Mouse (Mus musculus) right cerebral cortex, postnatal 36 days (tissue): ENCODE results near the gene Grid2.

Experiments used
- DNase-seq, 2 experiments: peaks; one replicate each; pipeline ENCODE4 v3.0.0; 2022; ENCODE audit warnings: low spot score in 2 of 2, mixed read lengths in 1 of 2

Grid2 gene

DNA sequence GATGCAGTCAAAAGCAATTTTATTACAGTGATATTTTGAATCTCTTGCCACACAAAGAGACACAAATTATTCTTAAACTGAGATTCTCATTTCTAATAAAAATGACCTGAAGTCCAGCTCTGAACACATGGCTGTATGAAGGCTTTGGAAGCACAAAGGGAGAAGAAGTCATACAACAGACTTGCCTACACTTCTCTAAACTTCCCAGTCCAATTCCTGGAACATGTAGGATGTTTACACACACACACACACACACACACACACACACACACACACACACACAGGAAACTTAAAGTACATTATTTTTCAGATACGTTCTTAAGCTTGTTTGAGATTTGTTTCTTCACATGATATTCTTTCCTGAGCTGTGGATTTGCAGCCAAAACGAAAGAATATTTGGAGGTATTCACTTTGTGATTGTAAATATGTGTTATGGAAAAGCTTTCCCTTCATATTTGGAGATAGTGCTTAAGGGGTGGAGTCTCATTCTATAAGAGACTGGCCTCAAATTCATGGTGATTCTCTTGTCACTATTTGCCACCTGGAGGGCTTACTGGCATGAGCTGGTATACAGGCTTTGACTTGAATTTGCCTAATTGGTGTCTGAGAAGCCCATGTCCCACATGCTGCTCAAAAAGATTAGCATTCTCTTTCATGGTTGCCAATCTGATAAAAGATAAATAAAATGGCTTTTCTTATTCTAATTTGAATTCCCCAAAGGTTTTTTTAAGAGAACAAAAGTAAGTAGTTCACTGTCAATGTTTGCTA lies 1049.2 kb downstream of the Grid2 start:
- no peak for DNase-seq

DNA sequence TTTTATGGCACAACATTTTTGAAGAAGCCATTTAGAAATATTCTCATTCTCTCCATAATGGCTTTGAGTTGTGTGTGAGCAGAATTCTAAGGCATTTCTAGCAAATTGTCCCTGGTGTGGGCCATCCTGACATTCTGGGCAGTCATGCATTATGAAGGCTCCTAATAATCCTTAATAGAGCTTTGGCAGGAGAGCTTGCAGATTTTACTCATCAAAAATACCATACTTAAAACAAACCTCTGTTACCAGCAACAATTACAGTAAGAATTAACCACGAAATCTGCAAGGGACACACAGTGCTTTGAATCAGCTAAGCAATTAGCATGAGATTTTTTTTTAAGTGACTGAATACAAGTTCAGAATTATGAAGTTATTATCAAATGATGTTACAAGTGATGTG lies 1053.0 kb downstream of the Grid2 start:
- no peak for DNase-seq

DNA sequence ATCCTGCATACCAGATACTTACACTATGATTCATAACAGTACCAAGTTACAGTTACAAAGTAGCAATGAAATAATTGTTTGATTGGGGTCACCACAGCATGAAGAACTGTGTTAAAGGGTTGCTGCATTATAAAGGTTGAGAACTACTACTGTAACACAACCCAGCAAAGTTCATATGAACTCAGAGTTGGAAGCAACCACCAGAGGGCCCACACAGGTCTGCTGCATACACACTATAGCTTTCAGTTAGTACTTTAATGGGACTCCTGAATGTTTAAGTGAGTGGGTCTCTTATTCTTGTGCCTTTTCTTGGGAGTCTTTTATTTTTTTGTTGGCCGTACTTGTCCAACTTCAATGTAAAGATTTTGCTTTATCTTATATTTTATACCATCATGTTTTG lies 1057.5 kb downstream of the Grid2 start:
- no peak for DNase-seq

DNA sequence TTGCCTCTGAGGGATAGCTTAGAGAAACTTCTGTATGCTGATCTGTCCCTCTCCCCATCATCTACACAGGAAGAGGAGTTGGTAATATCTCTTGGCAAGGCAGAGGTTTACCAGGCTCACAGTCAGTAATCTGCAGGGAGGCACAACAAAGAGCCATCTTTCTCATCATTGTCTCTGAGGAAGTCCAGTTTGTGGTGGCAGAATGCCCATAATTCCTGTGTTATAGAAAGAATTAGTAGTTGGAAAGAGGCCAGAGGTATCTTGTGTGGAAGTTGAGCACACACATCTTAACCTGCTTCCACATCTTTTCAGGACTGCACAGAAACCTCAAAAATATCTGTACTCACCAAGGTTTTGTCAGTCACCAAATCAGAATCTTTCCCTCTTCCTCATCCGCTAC lies 1071.3 kb downstream of the Grid2 start:
- no peak for DNase-seq

DNA sequence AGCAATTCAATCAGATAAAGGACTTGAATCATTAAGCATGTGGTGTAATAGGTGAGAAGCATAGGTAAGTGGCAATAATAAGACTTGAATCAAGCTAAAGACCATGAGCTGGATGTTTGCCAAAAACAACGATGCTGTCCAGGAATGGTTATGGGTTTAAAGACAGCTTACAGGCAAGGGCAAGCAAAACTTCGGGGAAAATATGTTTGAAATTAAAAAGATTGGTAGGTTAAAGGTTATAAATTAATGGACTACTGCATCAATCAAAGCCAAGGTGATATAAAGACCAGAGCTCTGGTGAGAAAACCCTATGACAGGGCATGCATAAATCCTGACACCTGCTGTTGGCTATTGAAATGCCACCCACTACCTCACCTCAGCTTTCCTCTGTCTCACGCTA lies 1072.2 kb downstream of the Grid2 start:
- no peak for DNase-seq

DNA sequence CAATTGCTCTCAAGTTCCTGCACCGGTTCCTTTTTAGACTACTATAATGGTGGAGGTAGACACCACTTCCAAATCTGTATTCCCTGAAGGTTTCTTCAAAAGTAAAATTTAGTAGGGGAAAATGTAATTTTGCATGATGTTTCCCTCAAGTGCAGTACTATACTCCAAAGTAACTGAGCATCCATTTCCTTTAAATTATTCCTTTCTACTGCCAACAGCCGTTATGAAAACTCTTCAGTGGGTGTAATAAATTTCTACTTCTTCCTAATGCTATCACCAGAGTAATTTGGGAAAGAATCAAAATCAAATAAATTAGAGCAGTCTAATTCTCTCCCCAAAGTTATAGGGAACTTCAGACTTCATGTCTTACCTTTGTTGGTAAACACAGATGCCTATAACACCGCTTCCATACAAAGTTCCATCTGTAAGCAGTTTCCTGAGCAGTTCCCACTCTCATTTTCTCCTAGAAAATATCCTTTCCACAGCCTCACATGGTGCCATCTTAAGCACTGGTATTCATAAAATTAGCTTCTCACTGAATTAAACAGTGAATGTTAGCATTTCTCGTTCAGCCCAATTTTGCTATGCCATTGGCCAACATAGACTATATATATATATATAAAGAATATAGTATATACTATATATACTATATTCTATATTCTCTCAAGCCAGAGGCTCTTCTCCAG lies 1142.9 kb downstream of the Grid2 start:
- no peak for DNase-seq

DNA sequence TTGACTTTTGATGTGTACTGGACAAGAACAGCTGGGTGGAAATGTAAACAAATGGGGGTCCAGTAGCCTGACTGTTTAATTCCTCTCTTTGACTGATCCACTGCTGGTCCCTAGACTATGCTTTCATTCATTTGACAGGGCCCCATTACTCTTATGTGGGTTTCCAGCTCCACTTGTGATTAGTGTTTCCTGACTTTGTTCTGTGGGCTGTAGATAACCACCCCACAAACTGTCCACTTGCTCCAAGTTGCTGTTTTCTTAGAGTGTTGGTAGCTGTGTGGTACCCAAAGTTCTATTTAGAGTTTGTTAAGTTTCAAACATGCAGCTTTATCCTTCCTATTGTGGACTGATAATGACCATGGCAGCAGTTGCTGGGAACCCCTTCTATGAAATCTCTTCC lies 1172.0 kb downstream of the Grid2 start:
- DNase-seq: no peak

DNA sequence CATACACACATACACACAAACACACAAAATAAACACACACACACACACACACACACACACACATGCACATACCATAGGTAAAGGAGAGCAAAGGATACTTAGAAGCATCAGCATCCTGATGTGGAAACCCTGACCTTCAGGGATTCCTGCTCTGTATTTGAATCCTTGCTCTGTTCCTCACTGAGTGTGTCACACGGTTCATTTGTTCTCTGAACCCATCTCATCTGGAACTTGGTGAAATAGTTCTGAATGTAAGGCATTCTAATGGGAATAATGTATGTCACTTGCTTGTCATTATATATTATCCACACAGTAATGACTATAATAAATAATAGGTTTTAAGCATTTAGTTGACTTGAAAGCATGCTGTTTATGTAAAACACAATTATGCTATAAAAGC lies 1173.2 kb downstream of the Grid2 start:
- DNase-seq: no peak

DNA sequence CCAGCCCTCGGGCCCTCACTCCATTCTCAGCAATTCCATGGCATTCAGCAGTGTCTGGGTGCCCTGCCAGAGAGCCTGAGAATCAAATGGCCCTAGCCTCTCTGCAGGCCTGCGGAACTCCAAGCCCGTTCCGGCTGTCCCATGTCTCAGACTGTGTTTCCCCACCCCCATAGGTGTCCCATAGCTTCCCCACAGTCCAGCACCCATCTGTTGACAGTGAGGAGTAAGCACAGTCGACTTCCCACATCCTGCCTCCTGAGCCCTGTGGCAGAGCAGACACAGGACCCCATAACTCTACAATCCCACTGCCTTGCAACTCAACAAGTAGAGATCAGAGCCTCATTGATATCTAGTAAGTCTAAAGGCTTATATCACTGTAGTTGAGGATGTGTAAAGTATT lies 1192.5 kb downstream of the Grid2 start:
- DNase-seq: no peak

DNA sequence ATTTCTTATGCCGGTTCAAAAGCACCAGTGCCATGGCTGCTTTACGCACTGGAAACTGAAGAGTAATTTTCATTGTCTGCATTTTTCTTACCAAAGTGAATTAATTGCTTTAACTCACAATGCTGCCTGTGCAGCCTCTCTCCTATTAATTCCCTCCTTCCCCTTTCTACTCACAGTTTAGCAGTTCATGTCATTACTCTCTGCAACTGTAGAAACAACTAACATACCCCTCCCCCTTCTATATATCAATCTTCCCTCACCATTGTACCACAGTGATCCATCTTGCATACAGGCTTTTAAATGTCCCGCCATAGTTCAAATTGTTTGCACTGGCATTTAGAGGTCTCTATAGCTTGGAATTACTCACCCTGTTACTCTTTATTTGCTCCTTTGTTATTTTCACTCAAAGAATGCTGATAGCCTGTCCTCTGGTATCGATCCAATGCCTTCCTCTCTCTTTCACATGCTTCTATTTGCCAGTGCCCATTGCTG lies 1193.2 kb downstream of the Grid2 start:
- DNase-seq: no peak

DNA sequence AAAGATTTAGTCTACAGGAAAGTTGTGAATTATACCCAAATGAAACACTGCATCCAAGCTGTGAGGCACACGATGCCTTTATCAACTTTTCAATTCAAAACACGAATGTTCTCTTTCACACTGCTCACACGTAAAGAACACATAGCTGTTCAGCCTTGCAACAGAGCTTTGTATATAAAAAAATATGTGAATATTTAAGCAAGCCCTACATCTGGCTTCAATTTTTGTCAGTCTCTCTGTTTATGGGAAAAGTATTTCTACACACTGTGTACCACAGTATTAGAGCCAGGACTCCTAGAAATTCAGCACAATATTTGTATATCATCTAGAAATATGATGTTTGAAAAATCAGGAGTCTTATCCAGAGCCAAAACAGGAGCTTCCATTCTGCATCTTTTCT lies 1195.1 kb downstream of the Grid2 start:
- DNase-seq: no peak

DNA sequence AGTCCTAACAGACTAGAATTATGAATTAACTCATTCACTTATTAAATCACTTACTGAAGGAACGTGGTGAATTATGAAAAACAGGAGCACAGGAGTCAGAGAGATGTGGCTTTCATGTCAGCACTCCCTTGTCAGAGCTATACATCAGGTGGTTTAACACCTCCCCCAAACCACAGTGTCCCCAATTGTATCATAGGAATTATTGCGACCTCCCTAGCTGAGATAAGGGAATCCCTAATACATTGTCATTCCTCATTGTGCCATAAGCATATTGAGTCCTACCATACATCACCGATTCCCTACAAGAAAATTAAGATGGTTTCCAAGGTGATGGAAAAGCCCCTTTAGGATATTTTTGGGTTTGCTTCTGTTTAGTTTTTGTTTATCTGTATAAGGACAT lies 1224.2 kb downstream of the Grid2 start:
- no peak for DNase-seq

DNA sequence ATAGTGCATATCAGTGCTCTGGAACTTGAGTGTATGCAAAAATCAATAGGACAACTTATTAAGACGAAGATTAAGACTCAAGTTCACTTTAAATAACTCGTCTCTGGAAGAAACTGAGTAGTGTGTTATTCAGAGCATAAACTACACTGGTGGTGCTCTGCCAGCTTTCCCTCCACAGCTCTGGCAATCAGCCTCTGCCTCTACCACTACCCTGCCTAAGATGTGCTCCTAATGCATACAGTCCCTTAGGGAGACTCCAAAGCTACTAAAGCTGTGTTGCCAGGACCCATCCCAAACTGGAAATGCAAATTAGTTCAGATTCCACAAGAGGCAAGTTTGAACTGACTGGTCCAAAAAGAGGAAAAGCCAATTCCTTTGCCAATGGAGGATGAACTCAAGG lies 1224.9 kb downstream of the Grid2 start:
- no peak for DNase-seq

DNA sequence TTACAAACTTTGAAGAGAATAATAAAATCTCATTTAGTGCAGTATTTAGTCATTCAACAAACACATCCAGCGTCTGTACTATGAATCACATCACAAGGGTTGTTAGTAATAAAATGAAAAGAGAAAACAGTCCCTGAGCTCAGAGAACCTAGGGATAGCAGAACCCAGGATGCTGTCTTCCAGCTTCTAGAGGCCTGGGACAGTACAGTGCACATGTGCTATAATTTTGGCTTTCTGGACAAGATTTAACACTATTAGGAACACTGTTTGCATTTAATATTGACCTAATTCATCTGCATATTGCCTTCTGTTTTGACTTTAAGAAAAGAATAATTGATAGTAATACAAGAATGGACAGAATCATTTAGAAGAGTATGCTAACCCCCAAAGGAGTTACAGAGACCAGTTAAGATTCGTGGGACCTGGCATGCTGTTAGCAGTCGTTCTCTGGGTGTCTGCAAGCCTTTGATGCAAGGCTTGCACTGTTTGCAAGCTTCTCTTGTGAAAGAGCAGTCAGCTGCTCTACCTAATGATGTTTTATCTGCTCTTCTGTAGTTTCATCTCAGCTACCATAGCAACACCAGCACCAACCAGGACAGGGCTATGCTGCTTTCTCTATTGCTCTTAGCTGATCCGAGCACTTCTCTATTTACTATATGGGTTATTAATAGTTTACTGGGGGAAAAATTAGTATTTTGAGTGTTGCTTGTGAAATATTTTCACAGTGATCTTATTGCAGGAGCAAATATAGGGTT lies 1234.8 kb downstream of the Grid2 start:
- no peak for DNase-seq

DNA sequence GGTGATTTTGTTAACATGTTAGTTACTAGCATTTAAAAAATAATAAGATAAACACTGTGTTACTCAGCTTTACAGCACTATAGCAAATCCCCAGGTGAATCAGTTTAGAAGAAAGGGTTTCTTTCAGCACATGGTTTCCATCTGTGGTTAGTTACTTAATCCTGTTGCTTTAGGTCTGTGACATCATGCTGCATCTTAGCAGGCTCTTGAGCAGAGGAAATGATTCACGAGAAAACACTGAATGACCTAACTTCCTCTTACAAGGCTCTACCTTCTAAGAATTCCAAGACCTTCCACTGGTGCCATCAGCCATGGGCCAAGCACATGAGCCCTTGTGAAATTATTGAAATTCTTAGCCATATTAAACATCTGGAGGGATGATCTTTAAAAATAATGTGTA lies 1248.7 kb downstream of the Grid2 start:
- DNase-seq: no peak

DNA sequence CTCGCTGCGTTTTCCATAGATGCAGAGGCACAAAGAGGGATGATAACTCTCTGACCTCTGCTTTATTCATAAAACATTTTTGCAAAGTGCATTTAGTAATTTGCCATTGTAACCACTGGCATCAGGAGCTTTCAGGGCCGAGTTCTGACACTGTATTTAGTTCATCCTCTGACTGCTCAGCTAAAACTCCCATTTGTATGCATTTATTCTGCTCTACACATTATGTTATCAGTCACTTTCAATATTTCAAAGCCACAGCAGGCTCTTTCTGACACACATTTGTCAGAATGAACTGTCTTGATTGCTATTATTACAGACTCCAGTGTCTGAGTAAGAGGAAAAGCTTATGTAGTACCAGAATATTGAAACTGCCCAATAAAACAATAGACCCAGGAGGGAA lies 1286.5 kb downstream of the Grid2 start:
- DNase-seq: no peak

DNA sequence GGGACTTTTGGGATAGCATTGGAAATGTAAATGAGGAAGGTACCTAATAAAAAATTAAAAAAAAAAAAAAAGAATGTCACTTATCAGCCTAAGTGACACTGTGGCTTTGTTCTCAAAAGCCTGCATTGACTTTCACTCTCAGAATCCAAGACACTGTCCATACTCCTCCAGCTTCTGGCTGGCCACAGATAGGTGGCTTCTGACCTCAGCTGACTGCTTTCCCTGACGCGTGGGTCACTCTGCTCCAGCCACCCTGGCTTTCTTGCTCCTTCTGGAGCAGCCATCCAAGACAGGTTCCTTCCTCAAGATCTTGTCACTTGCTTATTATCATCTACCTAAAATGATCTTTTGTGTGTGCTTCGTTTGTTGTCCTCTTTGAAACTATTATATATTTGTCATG lies 1298.0 kb downstream of the Grid2 start:
- no peak for DNase-seq

DNA sequence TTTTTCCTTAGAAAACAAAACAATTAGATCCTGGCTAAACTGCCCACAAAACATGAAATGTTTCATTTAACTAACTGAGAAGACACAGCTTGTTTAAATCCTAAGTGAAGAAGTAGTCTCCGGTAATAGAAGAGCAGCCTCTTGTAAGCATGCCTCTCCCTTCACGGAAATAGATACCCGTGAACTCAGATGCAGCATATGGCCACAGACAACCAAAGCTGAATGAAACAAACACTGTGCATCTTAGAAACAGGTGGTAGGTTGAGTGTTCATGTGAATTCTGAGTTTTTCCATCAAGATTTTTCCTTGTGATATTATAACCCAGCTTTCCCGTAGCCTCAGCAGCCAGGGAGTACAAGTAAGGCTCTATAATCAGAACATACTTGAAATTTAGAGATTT lies 1299.5 kb downstream of the Grid2 start:
- peak; percentile 5 to 22 for DNase-seq

DNA sequence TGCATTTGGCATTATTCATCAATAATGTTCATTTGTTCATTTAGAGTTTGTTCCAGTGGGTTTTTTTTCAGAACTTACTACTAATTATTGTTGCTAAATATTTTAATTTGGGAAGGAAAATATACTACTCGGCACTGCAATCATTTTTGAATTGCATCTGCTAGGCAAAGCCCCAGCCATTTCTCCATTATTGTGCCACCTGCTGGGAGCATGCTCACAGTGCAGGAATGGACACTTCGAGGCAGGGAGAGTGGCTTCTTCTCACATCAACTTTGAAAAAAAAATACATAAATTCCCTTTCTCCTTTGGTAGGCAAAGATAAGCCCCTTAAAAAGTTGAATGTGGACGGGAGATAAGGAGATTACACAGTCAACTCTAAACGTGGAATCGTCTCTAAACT lies 1312.9 kb downstream of the Grid2 start:
- peak; percentile 14 to 16 for DNase-seq

DNA sequence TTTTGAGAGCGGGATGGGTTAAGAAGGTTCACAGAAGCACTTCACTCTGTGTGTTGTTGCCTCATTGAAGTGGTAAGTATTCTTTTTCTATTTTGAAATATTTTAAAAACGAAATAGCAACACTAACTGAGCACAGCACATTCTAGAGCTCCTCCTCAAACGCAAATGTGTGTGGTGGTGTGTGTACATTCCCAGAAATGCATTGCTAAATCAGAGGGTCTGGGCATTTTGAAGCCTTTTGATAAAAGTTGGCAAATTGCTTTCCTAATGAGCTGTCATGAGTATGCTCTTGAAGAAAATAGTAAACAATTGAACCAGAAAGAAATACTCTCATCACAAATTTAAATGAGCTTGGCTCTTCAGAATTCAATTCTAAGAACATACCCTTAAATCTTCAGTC lies 1325.7 kb downstream of the Grid2 start:
- no peak for DNase-seq

DNA sequence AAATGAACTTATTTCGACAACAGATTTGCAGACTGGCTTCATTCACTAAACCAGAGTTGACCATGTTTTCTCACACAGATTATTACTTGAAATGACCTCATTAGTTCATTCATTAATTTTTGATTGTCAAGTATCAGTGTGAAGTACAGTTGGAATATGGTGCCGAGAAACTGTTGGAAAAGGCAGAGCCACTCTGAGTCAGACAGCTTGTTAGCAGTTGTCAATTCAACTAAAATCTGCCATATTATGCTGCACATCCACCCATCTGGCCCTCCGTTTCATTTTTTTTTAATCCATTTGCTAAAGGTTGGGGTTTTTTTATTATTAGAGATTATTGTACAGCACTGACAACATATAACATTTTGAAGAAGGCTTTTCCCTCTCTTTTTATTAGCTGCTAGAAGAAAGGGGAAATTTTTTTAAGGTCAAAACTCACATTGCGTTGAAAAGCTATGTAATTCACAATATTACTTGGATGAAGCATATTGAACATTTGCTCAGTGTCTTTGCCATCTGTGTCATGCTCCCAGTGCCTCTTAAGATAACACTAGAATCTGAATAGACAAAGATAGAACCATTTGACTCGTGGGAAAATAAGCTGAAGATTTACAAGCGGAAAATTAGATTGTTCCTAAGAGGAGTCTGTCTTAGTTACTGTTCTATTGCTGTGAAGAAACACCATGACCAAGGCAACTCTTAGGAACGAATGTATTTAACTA lies 1333.0 kb downstream of the Grid2 start:
- DNase-seq: no peak

DNA sequence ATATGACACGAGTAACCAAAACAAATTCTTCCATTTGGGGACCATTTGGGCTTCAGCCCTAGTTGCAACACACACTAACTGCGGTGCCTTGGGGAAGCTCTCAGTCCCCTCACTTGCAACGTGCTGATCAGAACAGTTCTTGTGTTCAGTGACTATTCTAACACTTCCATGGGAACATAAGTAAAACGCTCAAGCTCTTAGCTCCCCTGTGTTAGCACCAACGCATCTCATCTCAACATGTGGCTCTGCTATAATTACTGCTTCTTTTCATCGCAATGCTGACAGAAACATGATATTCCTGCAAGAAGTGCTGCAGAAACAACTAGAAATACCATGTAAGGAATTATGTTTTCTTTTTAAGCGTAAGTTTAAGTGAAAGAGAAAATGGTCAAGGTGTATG lies 1340.6 kb downstream of the Grid2 start:
- peak in 1 of 2 experiments; percentile 10 for DNase-seq
